Mouse (Mus musculus): Measurements from ENCODE around the gene Sdr9c7. TPM values are rescaled to one million over a fixed set of nuclear protein-coding genes. Genes with fewer than 3 reads are reported as not detected.
"Not testable (repeated sequence)": the region's sequence is repeated elsewhere in the genome, so short reads cannot be mapped to it uniquely, and the experiment has no call there.

Sdr9c7 gene
- total and polyA plus RNA-seq, 3 experiments = not detected

- H3K27ac ChIP-seq (ENCODE audit: control insufficient read depth, low read depth, low read length) = no peak overlapping the region
- H3K27me3 ChIP-seq (ENCODE audit: control insufficient read depth in 1 of 2, insufficient read depth in 2 of 2, low read length in 2 of 2) = peaks cover 8 to 11% of the 10 kb centered on the region in 2 experiments
- H3K9ac ChIP-seq (ENCODE audit: control insufficient read depth, low read depth, low read length, poor library complexity, severe bottlenecking) = no peak overlapping the region
- no peaks in the 10 kb centered on the region for H3K79me2 ChIP-seq (ENCODE audit: control insufficient read depth, insufficient read depth, low read length, poor library complexity)
- no peaks in the 10 kb centered on the region for H3K4me1 ChIP-seq (ENCODE audit: control insufficient read depth in 1 of 2, insufficient read depth in 2 of 2, low read length in 2 of 2)
- TF ChIP-seq MAFK (IDR thresholded peaks at IDR 0.05; ENCODE audit: borderline replicate concordance, low read depth, low read length) = peak; percentile 90
- TF ChIP-seq GATA1 (IDR thresholded peaks at IDR 0.05; ENCODE audit: low read depth, low read length) = no peak
- TF ChIP-seq CTCF (IDR thresholded peaks at IDR 0.05 in 2 of 3, conservative IDR thresholded peaks at IDR 0.05 in 1 of 3; ENCODE audit: control insufficient read depth in 1 of 3, insufficient read depth in 1 of 3, low read depth in 2 of 3, low read length in 3 of 3, poor library complexity in 1 of 3, severe bottlenecking in 1 of 3) = no peak
- no peaks in the 10 kb centered on the region for H3K36me3 ChIP-seq (ENCODE audit: control insufficient read depth in 1 of 2, insufficient read depth in 2 of 2, low read length in 2 of 2)
- peak; percentile 11 for DNase-seq (ENCODE audit: low read depth, low spot score)
- H3K4me3 ChIP-seq (ENCODE audit: control insufficient read depth in 1 of 2, insufficient read depth in 1 of 2, low read depth in 2 of 2, low read length in 2 of 2) = no peak overlapping the region
- H3K9me3 ChIP-seq (replicated peaks; ENCODE audit: insufficient read depth, low read length) = no peaks in the 10 kb centered on the region
Observed at GRCm38 (mm10) chr10:127915578-127915977, 17.3 kb downstream of the Sdr9c7 start.

- not testable (repeated sequence) for H3K9me3 ChIP-seq (replicated peaks; ENCODE audit: insufficient read depth, low read length); H3K36me3 ChIP-seq (ENCODE audit: control insufficient read depth in 1 of 2, insufficient read depth in 2 of 2, low read length in 2 of 2); H3K9ac ChIP-seq (ENCODE audit: control insufficient read depth, low read depth, low read length, poor library complexity, severe bottlenecking); H3K79me2 ChIP-seq (ENCODE audit: control insufficient read depth, insufficient read depth, low read length, poor library complexity); H3K4me1 ChIP-seq (ENCODE audit: control insufficient read depth in 1 of 2, insufficient read depth in 2 of 2, low read length in 2 of 2); H3K27me3 ChIP-seq (ENCODE audit: control insufficient read depth in 1 of 2, insufficient read depth in 2 of 2, low read length in 2 of 2); H3K27ac ChIP-seq (ENCODE audit: control insufficient read depth, low read depth, low read length); H3K4me3 ChIP-seq (ENCODE audit: control insufficient read depth in 1 of 2, insufficient read depth in 1 of 2, low read depth in 2 of 2, low read length in 2 of 2)
- peak; percentile 33 for DNase-seq (ENCODE audit: low read depth, low spot score)
Observed at GRCm38 (mm10) chr10:127917183-127917582, 18.9 kb downstream of the Sdr9c7 start.

- Histone ChIP-seq H3K9ac (ENCODE audit: control insufficient read depth, low read depth, low read length, poor library complexity, severe bottlenecking) (no peak overlapping the region), H3K9me3 (replicated peaks; ENCODE audit: insufficient read depth, low read length) (no peaks in the 10 kb centered on the region), H3K36me3 (ENCODE audit: control insufficient read depth in 1 of 2, insufficient read depth in 2 of 2, low read length in 2 of 2) (no peaks in the 10 kb centered on the region), H3K27ac (ENCODE audit: control insufficient read depth, low read depth, low read length) (no peak overlapping the region), H3K4me1 (ENCODE audit: control insufficient read depth in 1 of 2, insufficient read depth in 2 of 2, low read length in 2 of 2) (no peaks in the 10 kb centered on the region), H3K79me2 (ENCODE audit: control insufficient read depth, insufficient read depth, low read length, poor library complexity) (no peaks in the 10 kb centered on the region), H3K4me3 (ENCODE audit: control insufficient read depth in 1 of 2, insufficient read depth in 1 of 2, low read depth in 2 of 2, low read length in 2 of 2) (no peak overlapping the region), H3K27me3 (ENCODE audit: control insufficient read depth in 1 of 2, insufficient read depth in 2 of 2, low read length in 2 of 2) (peaks cover 7 to 8% of the 10 kb centered on the region in 2 experiments)
- TF ChIP-seq BHLHE40 (IDR thresholded peaks at IDR 0.05; ENCODE audit: borderline replicate concordance, low read depth, low read length) (no peak), TAL1 (IDR thresholded peaks at IDR 0.05; ENCODE audit: low read length) (no peak), POLR2AphosphoS2 (IDR thresholded peaks at IDR 0.05; ENCODE audit: low read length) (no peak), TCF12 (IDR thresholded peaks at IDR 0.05; ENCODE audit: low read depth, low read length) (no peak), USF2 (IDR thresholded peaks at IDR 0.05; ENCODE audit: borderline replicate concordance in 1 of 2, insufficient read depth in 1 of 2, low read depth in 1 of 2, low read length in 2 of 2) (no peak), EP300 (IDR thresholded peaks at IDR 0.05; ENCODE audit: low read depth in 1 of 2, low read length in 2 of 2) (no peak), GATA1 (IDR thresholded peaks at IDR 0.05; ENCODE audit: low read depth, low read length) (no peak), NELFE (IDR thresholded peaks at IDR 0.05; ENCODE audit: low read depth, low read length) (no peak), E2F4 (IDR thresholded peaks at IDR 0.05; ENCODE audit: borderline replicate concordance, low read depth, low read length) (no peak), MYB (IDR thresholded peaks at IDR 0.05; ENCODE audit: low read depth, low read length) (no peak), UBTF (IDR thresholded peaks at IDR 0.05; ENCODE audit: borderline replicate concordance, insufficient read depth, low read depth, low read length) (no peak)
- no peak for DNase-seq (ENCODE audit: low read depth, low spot score)
Observed at GRCm38 (mm10) chr10:127917651-127918050, 19.3 kb downstream of the Sdr9c7 start.
